Mouse (Mus musculus) large intestine, adult 2 months (tissue): Measurements from ENCODE around the gene Tcp11l1. TPM values are rescaled to one million over a fixed set of nuclear protein-coding genes. Genes with fewer than 3 reads are reported as not detected.

ENCODE experiments used
- DNase-seq: peaks from one replicate; pipeline ENCODE4 v3.0.0-alpha.2; 2012; ENCODE audit warnings: low read depth, low spot score
- WGBS: fragments of 180-500 bp; shearing (Covaris S2); methylation state at CpG from one replicate; pipeline ENCODE4 v1.1.7; 2018; 5-methylcytosine and 5-hydroxymethylcytosine counted together
- polyA plus RNA-seq: library from polyadenylated mRNA; depleted of rRNA; stranded (reverse); fragments of >200 nt; gene quantifications from 2 replicates; pipeline ENCODE4 v1.2.3, GENCODE M21; 2012

Tcp11l1 gene
- polyA plus RNA-seq, 1 experiment, result 0.97 TPM

DNA sequence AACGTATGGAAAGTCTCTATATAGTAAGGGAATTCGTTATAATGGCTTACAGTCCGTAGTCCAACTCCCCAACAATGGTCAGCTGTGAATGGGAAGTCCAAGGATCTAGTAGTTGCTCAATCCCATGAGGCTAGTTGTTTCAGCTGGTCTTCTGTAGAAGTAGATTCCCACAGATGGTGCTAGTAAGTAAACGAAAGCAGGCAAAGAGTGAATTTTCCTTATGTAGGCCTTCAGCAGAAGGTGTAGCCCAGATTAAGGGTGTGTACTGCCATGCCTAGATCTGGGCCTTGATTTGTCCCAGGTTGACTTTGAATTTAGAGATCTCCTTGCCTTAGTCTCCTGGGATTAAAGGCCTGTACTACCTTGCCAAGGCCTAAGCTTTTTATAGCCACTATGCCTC, 4.3 kb upstream of the Tcp11l1 start, which contains the start of gene Pin1rt1:
Gene Pin1rt1 (minus strand): TSS at position 101 of the 400 bp plus-strand sequence.
- 80% methylated on average over 4 of the region's 4 CpGs for WGBS
- DNase-seq, result no peak

DNA sequence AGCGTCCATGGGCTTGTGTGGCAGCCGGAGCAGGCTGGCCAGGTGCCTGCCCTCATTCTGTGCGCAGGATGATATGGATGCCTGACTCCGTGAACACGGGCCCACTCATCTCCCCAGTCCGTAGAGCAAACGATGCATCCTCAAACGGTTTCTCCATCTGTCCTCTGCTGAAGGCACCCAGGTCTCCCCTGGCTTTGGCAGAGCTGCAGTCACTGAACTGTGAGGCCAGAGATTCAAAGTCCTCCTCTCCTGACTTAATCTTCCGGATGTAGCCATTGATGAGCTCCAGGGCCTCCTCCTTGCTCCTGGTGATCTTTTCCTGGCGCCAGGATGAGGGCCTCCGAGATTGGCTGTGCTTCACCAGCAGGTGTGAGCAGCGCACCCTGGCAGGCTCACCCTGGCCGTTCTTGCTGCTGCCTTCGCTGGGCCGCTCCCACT, 2.3 kb upstream of the Tcp11l1 start:
- WGBS, result 53% methylated on average over 15 of the region's 15 CpGs
- no peak for DNase-seq

DNA sequence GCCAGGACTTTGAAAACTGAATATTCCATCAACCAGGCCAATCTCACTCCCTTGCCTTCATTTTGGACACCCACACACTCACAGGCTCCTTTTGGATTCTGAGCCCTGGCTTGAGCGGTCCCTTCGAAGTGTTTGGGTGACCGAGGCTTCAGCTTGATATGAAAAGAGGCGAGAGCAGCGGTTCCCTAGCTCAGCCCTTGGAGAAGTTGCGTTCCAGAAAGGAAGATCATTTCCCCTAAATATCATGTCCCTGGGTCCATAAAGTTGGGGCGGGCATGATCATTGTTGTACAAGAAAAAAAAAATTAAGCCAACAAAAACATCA, 479 bp upstream of the Tcp11l1 start:
- DNase-seq, result peak; percentile 6
- 2% methylated on average over 7 of the region's 7 CpGs for WGBS

DNA sequence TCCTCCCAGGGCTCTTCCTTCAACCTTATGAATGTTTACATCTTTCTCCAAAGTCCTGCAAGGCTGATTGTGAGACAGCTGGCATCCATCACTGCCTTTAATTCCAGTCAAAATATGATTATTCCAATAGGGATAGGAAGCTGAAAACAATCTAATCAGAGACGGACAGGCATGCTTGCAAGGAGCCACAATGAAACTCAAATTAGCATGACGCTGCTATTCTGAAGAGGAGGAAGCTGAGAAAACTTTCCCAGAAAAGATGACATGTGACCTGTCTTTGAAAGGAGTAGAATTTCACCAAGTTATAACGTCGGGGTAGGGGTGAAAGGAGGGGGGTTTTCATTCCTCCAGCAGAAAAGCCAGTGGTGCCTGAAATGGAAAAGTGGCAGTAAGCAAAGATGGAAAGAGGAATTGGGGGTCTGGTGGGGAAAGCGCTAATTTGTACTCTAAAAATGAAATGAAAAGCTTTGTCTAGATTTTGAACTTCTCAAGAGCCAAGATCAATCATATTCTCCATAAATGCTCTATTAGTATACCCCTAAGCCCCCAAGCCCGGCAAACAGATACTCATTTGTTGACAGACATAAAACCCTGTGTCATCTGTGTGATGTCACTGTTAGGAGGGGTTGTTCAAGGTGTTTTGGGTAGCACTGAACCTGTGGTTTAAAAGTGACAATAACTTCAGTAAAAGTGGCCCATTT, 1.1 kb downstream of the Tcp11l1 start:
- no peak for DNase-seq
- WGBS, result 32% methylated on average over 6 of the region's 6 CpGs

DNA sequence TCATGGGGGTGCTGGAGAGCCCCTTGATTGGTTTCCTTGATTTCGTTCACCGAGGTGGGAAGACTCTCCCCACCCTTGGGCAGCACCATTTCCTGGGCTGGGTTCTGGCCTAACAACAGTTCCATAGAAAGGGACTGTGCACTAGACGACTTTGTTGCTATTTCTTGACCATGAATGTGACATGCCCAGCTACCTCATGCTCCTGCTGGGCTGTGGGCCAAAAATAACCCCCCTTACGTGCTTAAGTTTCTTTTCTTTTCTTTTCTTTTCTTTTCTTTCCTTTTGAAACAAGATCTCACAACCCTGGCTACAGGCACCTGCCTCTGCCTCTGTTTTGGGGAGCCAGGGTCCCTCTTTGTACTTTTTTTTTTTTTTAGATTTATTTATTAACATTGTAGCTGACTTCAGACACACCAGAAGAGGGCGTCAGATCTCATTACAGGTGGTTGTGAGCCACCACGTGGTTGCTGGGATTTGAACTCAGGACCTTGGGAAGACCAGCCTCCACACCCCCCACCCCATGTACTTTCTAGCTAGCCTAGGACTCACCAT, 2.1 kb downstream of the Tcp11l1 start:
- 66% methylated on average over 6 of the region's 6 CpGs for WGBS
- no peak for DNase-seq

DNA sequence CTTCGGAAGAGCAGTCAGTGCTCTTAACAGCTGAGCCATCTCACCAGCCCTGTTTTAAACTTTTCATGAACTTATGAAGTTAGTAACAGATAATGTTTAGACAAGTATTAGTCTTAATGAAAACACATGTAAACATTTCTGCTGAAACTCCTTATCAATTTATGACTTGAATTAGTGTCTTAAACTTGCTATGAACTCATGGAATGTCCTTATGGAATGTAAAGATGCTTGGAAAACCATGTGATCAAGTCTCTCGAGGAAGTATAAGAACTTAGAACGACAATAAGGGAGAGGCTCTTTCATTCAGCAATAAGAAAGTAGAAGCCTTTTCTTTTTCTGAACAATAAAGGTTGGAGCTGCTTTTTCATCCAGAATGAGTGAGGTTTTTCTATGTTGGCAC, 7.6 kb downstream of the Tcp11l1 start:
- 52% methylated on average over 3 of the region's 3 CpGs for WGBS
- no peak for DNase-seq

DNA sequence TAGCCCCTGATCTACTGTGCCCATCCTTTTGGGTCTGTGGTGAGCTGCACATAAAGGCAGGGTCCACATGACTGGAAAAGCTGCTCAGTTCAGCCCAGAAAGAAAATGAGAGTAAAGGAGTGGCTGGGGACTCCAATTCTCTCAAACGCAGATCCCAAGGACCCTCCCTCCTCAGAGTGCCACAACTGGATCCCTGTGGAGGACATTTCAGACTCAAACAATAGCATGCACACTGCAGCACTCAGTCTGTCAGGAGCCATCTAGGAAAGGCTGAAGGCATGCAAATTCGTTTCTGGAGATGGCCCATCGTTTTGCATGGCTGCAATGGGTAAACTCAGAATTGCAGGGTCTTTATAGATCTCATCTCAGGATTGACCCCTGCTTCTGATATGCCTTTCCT, 8.8 kb downstream of the Tcp11l1 start:
- WGBS, result 81% methylated on average over 3 of the region's 3 CpGs
- DNase-seq, result no peak

DNA sequence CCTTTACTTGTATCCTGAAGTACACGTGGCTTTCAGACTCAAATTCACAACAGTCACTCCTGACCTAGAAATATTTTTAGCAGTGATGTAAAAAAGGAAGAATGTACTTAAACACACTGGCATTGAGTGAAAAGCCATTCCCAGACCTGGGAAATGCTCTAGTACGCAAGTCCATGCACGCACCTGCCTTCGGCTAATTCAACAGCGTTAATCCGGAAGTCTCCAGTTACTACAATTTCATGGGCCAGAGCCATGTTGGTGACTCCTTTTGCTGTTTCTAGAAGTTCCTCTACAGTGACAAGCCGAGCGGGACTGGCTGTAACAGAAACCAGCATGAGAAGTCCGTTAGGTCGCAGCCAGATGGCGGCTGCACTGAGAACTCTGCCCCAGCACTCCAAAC, 12.3 kb downstream of the Tcp11l1 start:
- WGBS, result 77% methylated on average over 11 of the region's 11 CpGs
- DNase-seq, result no peak

DNA sequence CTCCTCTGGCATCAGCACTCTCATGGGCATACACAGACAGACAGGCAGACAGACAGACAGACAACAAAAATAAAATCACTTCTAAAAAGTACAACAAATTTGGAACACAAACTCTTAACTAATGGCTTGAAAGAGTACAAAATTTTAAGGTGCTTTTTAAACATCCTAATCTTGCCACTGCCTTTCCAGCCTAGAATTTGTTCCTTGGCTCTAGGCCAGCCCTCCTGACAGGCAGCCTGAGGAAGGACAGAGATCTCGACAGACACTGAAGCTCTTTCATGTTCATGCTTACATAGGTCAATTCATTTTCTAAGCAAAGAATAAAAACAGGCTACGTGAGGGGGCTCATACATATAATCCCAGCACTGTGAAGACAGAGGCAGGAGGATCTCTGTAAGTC, 19.4 kb downstream of the Tcp11l1 start:
- WGBS, result 48% methylated on average over 2 of the region's 2 CpGs
- no peak for DNase-seq

DNA sequence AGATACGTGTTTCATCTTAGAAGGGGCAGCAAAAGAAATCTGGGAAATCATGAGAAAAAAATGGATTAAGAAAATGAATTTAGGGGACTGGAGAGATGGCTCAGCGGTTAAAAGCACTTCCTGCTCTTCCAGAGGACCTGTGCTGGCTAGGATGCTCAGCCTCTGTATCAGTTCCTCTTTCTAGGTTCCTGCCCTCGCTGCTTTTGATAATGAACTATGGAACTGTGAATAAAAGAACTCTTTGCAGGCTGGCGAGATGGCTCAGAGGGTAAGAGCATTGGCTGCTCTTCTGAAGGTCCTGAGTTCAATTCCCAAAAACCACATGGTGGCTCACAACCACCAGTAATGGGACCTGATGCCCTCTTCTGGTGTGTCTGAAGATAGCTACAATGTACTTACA, 21.2 kb downstream of the Tcp11l1 start:
- 83% methylated on average over 4 of the region's 4 CpGs for WGBS

DNA sequence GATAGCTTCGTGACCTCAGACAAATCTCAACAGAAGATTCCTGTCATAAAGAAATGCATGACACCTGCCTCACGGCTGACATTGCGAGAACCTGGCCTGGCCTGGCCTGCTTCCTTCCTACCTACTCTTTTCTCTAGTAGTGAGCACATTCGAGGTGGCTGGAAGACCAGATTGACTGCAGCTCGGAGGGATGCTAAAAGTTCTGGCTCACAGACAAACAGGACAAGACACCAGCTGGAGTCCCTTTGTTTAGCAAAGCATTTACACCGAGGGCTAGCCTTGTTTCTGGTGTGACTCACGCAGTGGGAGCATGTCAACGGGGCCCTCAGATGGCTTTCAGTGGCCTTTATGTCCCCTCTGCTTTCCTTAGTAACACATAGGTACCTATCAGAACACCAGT, 23.2 kb downstream of the Tcp11l1 start:
- no peak for DNase-seq
- WGBS, result 61% methylated on average over 8 of the region's 8 CpGs

More for the DNA sequence above, 21.2 kb downstream of the Tcp11l1 start:
- no peak for DNase-seq

DNA sequence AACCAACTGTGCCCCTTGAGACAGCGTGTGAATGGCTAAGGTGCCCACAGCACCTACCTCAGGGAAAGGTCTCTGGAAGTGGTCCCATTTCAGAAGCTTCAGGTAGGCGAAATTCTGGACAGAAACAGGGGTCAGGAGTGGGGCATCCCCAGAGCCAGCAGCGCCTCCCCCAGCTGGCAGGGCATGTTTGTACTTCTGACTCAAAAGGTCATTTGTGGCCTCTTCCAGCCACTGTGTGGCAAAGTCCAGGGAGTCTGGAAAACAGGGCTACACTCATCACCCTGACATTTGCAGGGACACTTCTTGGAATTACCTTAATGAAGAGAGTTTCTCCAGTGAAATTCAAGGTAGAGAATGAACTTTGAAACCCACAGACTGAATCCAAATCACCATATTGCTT, 23.6 kb downstream of the Tcp11l1 start:
- WGBS, result 72% methylated on average over 3 of the region's 3 CpGs
- DNase-seq, result no peak

DNA sequence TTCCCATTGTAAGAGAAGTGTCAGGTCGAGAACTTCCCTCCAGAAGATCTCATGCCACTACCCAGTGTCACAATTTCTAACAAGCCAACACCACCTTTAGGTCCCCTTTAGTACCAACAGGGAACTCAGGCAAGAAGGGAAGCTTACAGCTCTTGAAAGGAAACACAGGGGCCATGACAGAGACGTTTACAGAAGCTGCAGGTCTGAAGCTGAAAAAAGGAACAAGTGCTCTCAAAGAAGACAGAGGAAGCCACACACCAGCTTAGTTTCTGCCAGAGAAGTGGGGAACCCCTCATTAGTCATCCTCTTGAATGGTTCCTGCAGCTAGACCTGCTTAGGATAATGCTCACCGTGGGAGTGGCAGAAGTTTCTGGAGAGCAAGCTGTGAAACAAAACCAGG, 24.7 kb downstream of the Tcp11l1 start:
- DNase-seq, result no peak

DNA sequence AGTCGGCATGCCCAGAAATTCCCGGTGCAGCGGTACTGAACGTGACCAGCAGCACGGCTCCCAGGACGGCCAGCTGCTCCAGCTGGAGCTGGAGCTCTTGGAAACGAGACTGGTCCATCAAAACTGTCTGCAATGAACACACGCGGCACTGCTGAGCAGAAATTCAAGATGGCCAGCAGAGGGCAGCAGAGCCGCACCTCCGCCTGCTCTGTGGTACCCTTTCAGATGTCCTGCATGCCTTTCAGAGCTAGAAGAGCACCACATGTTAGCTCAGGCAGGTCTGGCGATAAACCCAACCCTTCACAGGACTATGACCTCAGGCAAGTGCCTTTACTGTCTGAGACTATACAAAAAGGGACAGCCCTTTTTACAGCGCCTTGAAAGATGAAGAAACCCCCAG, 26.6 kb downstream of the Tcp11l1 start:
- WGBS, result 8% methylated on average over 13 of the region's 13 CpGs
- DNase-seq, result peak; percentile 21

More for the DNA sequence above, 24.7 kb downstream of the Tcp11l1 start:
- WGBS, result 68% methylated on average over 3 of the region's 3 CpGs

DNA sequence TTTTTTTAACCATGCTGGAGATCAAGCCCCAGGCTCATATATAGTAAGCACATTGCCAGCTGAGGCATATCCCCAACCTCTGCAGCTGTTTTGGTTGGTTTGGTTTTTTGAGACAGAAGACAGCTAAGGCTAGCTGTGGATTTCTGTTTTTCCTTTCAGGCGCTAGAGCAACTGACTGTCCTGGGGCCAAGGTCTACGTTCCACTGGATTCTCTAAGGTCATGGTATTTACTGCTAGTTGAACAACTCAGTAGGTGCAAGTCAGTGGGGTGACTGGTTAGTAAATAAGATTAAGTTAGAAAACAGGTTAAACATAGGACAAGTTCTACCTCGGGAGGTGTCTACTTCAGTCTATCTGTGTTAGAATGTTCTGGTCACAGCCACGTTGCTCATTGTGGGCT, 27.2 kb downstream of the Tcp11l1 start:
- 89% methylated on average over 4 of the region's 4 CpGs for WGBS
- no peak for DNase-seq

DNA sequence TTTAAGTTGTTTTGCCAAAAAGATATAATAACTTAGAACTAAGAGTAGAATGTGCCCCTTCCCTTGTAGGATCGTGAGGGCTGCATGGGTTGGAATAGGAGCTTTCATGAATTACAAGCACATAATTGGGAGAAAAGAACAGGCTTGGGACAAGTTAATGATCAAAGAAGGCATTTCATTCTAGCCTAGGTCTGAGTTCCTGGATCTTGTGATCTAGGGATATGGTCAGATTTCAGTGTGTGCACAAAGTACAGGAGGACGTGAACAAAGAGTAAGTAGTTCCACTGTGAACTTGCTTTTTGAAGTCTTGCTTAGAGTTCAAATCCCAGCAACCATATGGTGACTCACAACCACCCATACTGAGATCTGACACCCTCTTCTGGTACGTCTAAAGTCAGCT, 34.6 kb downstream of the Tcp11l1 start:
- no peak for DNase-seq

DNA sequence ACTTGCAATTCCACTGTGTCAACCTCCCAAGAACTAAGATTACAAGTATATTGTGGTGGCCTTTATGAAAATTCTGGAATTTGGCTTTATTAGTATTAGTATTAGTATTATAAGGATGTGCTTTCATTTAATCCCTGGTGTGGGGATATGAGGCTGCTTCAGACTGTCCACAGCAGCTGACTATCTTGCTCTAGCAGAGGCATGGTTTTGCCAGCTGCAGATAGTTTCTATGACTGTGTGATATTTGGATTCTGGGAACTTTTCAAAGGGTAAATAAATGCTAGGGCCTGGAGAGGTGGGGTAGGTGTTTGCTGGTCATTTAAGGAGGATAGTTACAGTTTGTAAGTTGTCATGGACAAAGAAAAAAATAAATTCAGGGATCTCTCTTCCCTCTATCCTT, 40.2 kb downstream of the Tcp11l1 start:
- no peak for DNase-seq

More for the DNA sequence above, 34.6 kb downstream of the Tcp11l1 start:
- WGBS, result 70% methylated on average over 3 of the region's 3 CpGs

DNA sequence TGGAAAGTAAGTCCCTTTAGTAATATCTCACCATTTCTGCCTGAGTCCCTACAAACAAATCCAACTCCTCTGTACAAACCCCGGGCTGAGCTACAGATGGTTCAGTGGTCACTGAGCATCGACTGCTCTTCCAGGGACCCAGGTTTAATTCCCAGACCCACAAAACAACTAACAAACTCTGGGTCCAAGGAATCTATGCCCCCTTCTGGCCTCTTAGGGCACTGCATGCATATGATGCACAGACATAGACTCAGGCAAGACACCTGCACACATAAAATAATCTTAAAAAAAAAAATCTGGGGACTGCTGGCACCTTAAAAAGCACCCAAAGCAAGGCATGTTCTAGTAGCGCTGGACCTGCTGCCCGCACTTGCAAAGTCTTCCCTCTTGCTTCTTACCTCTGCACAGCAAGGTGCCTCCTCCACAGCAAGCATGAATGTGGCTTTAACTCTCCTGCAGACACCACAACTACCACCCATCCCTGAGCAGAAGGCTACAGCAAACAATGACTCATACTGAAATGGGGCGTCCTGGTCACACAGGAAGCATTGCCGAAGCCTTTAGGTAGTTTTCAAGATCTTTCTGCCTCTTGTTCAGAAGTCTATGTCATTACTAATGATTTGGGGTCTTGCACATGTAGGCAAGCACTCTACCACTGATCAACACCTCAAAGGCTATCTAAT, 42.7 kb downstream of the Tcp11l1 start:
- DNase-seq, result no peak
- WGBS, result 67% methylated on average over 6 of the region's 6 CpGs

DNA sequence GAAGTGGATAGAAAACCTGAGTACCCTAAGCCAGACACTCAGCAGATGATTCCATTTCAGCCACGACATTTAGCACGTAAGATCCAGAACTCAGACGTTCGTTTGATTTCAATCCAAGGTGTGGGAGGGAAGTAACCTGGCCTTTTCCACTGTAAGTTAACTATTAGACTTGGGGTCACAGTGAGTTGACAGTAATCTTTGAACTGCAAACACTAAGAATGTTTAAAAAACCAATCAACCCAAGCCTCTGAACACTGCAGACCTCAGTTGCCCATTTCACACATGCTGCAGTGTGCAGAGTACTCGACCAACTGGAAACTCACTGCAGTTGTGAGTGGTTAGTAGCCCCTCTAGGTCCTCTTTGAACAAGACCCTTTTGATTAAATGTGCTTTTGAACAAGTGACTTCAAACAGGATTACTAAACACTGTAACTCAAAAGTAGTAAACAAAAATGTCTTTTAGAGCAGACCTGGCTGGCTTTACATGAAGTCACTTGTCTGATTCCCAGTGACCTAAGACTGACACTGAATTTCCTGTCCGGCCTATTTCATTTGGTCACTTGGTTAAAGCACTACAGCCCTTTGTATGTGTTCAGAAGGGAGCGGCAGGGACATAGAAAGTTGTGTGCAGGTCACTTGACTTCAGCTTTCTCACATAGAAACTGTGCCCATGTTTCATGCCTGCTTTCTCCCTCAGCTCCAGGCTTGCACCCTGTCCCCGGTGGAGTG, 48.4 kb downstream of the Tcp11l1 start:
- DNase-seq, result no peak
- 57% methylated on average over 8 of the region's 8 CpGs for WGBS

DNA sequence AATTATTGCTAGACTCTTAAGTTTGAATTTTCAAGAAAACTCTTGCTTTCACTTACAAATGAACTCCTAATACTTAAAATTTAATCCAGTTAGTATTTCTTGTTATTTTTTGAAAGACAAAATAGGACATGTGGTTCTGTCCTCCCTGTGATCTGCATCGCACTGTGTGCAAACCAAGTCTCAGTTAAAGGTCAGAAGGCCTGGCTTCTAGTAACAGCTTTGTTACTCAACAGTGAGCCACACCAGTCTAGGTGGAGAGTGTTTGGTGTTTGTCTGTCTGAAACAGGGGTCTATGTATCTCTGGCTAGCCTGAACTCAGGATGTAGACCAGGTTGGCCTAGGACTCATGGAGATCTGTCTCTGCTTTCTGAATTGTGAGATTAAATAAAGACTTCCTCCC, 53.3 kb downstream of the Tcp11l1 start:
- WGBS, result 90% methylated on average over 1 of the region's 1 CpGs
- DNase-seq, result no peak
